ENCODE assay signal across 15 mouse cellular contexts in the genomic region with DNA sequence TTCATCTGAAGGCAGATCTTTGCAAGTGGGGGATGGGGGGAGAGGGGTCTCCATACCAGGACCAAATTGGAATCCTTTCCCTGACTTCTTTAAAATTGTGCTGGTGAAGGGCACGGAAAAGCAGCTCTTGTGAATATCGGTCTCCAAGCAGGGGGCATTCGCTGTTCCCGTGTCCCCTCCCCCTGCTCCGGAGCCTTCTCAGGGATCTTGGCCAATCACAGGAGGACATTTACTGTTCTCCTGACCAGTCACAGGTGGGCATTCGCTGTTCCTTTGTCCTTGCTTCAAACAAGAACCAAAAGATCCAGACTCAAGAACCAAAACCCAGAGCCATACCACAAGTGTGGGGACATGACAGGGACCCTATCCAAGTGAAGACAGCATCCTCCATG. TPM values are rescaled to one million over a fixed set of nuclear protein-coding genes. Genes with fewer than 3 reads are reported as not detected.
DNase-seq lines count a peak whose midpoint lies in the region; ATAC-seq and TF ChIP-seq lines count a peak whose summit lies in the region.
"Had no signal": no experiment of that assay in that cellular context is flagged by ENCODE, and none has a peak within 500 bp of the region (broad histone marks: within the 10 kb centered on the region; RNA-seq: fewer than 3 reads in every experiment).

No protein-coding gene starts in this region.

- H3K9ac ChIP-seq in forebrain, postnatal 0 days, result no peak overlapping the region
- H3K9ac ChIP-seq: liver, embryonic 14.5 days; midbrain, embryonic 12.5 days had no signal

- no peak for TF ChIP-seq CTCF in kidney, adult 2 months (conservative IDR thresholded peaks at IDR 0.05; ENCODE audit: insufficient read depth, insufficient read length, low read depth, low read length)
- no peak for TF ChIP-seq CTCF in forebrain, postnatal 0 days (IDR thresholded peaks at IDR 0.05; ENCODE audit: low read depth)

- H3K4me2 ChIP-seq in forebrain, postnatal 0 days (ENCODE audit: low read depth), result no peak overlapping the region
- H3K4me2 ChIP-seq: midbrain, embryonic 12.5 days had no signal

- no peak overlapping the region for H3K4me3 ChIP-seq in kidney, adult 2 months (ENCODE audit: insufficient read depth, low read depth, low read length)
- no peak overlapping the region for H3K4me3 ChIP-seq in forebrain, postnatal 0 days (ENCODE audit: low read depth, low read length)
- H3K4me3 ChIP-seq: heart, adult 2 months; limb, embryonic 10.5 days; midbrain, embryonic 12.5 days had no signal

- TF ChIP-seq POLR2A in kidney, adult 2 months (IDR thresholded peaks at IDR 0.05; ENCODE audit: low read depth, low read length), result no peak

- ATAC-seq in forebrain, postnatal 0 days, result no peak

- WGBS in kidney, adult 2 months, result 16% methylated on average over 6 of the region's 6 CpGs
- WGBS in forebrain, postnatal 0 days, result 16% methylated on average over 6 of the region's 6 CpGs

- H3K36me3 ChIP-seq in kidney, adult 2 months (ENCODE audit: control insufficient read depth, insufficient read depth, low read length), result no peaks in the 10 kb centered on the region
- no peaks in the 10 kb centered on the region for H3K36me3 ChIP-seq in forebrain, postnatal 0 days (ENCODE audit: insufficient read depth)
- H3K36me3 ChIP-seq: limb, embryonic 10.5 days; midbrain, embryonic 12.5 days had no signal

- no peak overlapping the region for H3K27ac ChIP-seq in kidney, adult 2 months (ENCODE audit: insufficient read depth, low read depth, low read length)
- no peak overlapping the region for H3K27ac ChIP-seq in forebrain, postnatal 0 days (ENCODE audit: low read depth, low read length)
- H3K27ac ChIP-seq: heart, adult 2 months; limb, embryonic 10.5 days; liver, embryonic 14.5 days; midbrain, embryonic 12.5 days had no signal

- no peaks in the 10 kb centered on the region for H3K4me1 ChIP-seq in kidney, adult 2 months (ENCODE audit: control insufficient read depth, insufficient read depth, low read length)
- no peaks in the 10 kb centered on the region for H3K4me1 ChIP-seq in forebrain, postnatal 0 days (ENCODE audit: insufficient read depth)
- H3K4me1 ChIP-seq: midbrain, embryonic 12.5 days had no signal

- no peaks in the 10 kb centered on the region for H3K27me3 ChIP-seq in kidney, adult 2 months (replicated peaks; ENCODE audit: control insufficient read depth, insufficient read depth, low read length)
- H3K27me3 ChIP-seq in forebrain, postnatal 0 days (ENCODE audit: insufficient read depth, low read length), result no peaks in the 10 kb centered on the region

- H3K9me3 ChIP-seq in forebrain, postnatal 0 days (ENCODE audit: low read length), result no peaks in the 10 kb centered on the region
- H3K9me3 ChIP-seq: limb, embryonic 10.5 days; midbrain, embryonic 12.5 days had no signal

- peak; percentile 7 for DNase-seq in kidney, adult 2 months
- no peak for DNase-seq in kidney, adult 9 months
- DNase-seq in right cerebral cortex, adult 18-20 months, result peak; percentile 39
- no peak for DNase-seq in right cerebral cortex, postnatal 25 days
- peak; percentile 88 to 91 for DNase-seq in cerebellum, postnatal 14 days
- peak; percentile 35 for DNase-seq in right cerebral cortex, postnatal 4 days
- DNase-seq in forebrain, postnatal 0 days, result no peak

RNA-seq across cellular contexts. Expression of a gene that starts 25.9 kb away (rescaled TPM):
- not detected in 2 replicates for polyA plus RNA-seq in kidney, adult 2 months (2012; rRNA removed)
- 0.31 and 0.86 TPM in 2 replicates for total RNA-seq in forebrain, postnatal 0 days (2014; rRNA removed)
- 0.29 and 0.53 TPM in 2 replicates for polyA plus RNA-seq in forebrain, postnatal 0 days (2015; fragmentation: Nextera tagmentation; extraction: Ambion mirVana)
- total RNA-seq: CH12.LX; heart, adult 2 months; heart, postnatal 36 days had no signal
- polyA plus RNA-seq: heart, adult 2 months; intestine, embryonic 14.5 days; limb, embryonic 10.5 days; liver, embryonic 14.5 days; midbrain, embryonic 12.5 days; stomach, embryonic 14.5 days had no signal

Comparison
In these comparisons a context has a peak if more than half of its experiments do, and no peak if none do; other contexts are left out.
1. DNase-seq: peak in kidney, adult 2 months (single experiment), right cerebral cortex, adult 18-20 months (single experiment), cerebellum, postnatal 14 days (2 of 2) and right cerebral cortex, postnatal 4 days (single experiment); none in kidney, adult 9 months (single experiment), right cerebral cortex, postnatal 25 days (single experiment) and forebrain, postnatal 0 days (single experiment).